Mouse (Mus musculus) neural tube, embryonic 13.5 days (tissue): Measurements from ENCODE around the gene Fads1. TPM values are rescaled to one million over a fixed set of nuclear protein-coding genes. Genes with fewer than 3 reads are reported as not detected.
"Not testable (repeated sequence)": the region's sequence is repeated elsewhere in the genome, so short reads cannot be mapped to it uniquely, and the experiment has no call there.

ENCODE experiments used
- ATAC-seq: fragments of 200-750 bp; cut with Nextera tagmentation; 2 replicates; pipeline ENCODE4 v1.8.0; 2017; ENCODE audit warnings: low read depth, mild to moderate bottlenecking, moderate TSS enrichment, moderate library complexity
- H3K27ac ChIP-seq: fragments of 300-500 bp; sonication (generic); replicated peaks from 2 replicates; pipeline ENCODE4 v1.5.1; 2015; ENCODE audit warnings: moderate library complexity, mild to moderate bottlenecking, inconsistent platforms
- H3K27me3 ChIP-seq: fragments of 300-500 bp; sonication (generic); 2 replicates; pipeline ENCODE4 v1.6.1; 2015; ENCODE audit warnings: mild to moderate bottlenecking, inconsistent platforms
- H3K36me3 ChIP-seq: fragments of 300-500 bp; sonication (generic); 2 replicates; pipeline ENCODE4 v1.6.1; 2015; ENCODE audit warnings: mild to moderate bottlenecking, inconsistent platforms
- H3K4me1 ChIP-seq: fragments of 300-500 bp; sonication (generic); replicated peaks from 2 replicates; pipeline ENCODE4 v1.6.1; 2015; ENCODE audit warnings: inconsistent platforms
- H3K4me2 ChIP-seq: fragments of 300-500 bp; sonication (generic); 2 replicates; pipeline ENCODE4 v1.6.1; 2015; ENCODE audit warnings: inconsistent platforms, mild to moderate bottlenecking, moderate library complexity
- H3K4me3 ChIP-seq: fragments of 300-500 bp; sonication (generic); 2 replicates; pipeline ENCODE4 v1.5.1; 2015; ENCODE audit warnings: mild to moderate bottlenecking, inconsistent platforms
- H3K9ac ChIP-seq: fragments of 300-500 bp; sonication (generic); 2 replicates; pipeline ENCODE4 v1.6.1; 2015; ENCODE audit warnings: moderate library complexity, mild to moderate bottlenecking, inconsistent platforms
- H3K9me3 ChIP-seq: fragments of 300-500 bp; sonication (generic); 2 replicates; pipeline ENCODE4 v1.6.1; 2016; ENCODE audit warnings: inconsistent platforms
- WGBS: fragments of 180-500 bp; shearing (Covaris S2); methylation state at CpG from one replicate; pipeline ENCODE4 v1.1.7; 2015; 5-methylcytosine and 5-hydroxymethylcytosine counted together
- polyA plus RNA-seq: library from polyadenylated mRNA; unstranded; fragments of >200 nt; fragmentation: Nextera tagmentation; extraction: Ambion mirVana; gene quantifications from 2 replicates; pipeline ENCODE4 v1.2.1, GENCODE M21; 2015

The Fads1 gene
- polyA plus RNA-seq, 1 experiment from 2014 or later = 146 TPM

DNA sequence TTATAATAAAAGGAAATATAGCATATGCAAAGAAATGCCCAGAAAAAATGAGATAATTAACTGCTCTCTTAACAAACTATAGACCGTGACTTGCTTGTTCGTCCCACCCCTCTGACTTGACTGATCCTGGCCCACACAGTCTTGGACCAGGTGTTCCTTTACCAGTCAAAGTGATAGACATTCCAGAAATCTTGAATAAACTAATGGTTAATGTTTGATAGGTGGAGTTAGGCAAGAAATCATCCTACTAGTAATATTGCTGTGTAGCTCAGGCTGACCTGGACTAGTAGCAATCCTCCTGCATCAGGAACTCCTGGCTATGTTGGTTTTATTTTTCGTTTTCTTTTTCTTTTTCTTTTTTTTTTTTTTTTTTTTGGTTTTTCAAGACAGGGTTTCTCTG is 14.2 kb upstream of the Fads1 start:
- Histone ChIP-seq H3K36me3 (no peaks in the 10 kb centered on the region), H3K9me3 (no peaks in the 10 kb centered on the region), H3K27ac (no peak overlapping the region), H3K4me2 (no peak overlapping the region), H3K4me1 (no peaks in the 10 kb centered on the region), H3K27me3 (no peaks in the 10 kb centered on the region), H3K9ac (no peak overlapping the region), H3K4me3 (no peak overlapping the region)
- no peak for ATAC-seq
- WGBS = 86% methylated on average over 3 of the region's 3 CpGs

DNA sequence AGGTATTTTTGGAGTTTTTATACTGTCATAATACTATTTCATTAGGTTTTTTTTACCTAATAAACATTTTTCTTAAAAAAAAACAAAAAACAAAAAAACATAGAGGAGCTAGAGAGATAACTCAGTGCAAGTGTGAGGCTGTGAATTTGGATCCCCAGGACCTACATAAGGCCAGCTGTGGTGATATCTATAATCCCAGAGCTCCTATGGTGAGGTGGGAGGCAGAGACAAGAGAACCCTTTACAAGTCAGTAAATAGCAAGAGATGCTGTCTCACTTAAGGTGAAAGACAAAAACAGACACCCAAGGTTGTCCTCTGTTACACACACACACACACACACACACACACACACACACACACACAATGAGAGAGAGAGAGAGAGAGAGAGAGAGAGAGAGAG is 13.5 kb upstream of the Fads1 start:
- no peak for ATAC-seq
- no peak overlapping the region for H3K4me3 ChIP-seq
- H3K27me3 ChIP-seq = no peaks in the 10 kb centered on the region
- no peak overlapping the region for H3K9ac ChIP-seq
- H3K9me3 ChIP-seq = no peaks in the 10 kb centered on the region
- no peak overlapping the region for H3K27ac ChIP-seq
- no peak overlapping the region for H3K4me2 ChIP-seq
- H3K4me1 ChIP-seq = no peaks in the 10 kb centered on the region
- H3K36me3 ChIP-seq = no peaks in the 10 kb centered on the region

DNA sequence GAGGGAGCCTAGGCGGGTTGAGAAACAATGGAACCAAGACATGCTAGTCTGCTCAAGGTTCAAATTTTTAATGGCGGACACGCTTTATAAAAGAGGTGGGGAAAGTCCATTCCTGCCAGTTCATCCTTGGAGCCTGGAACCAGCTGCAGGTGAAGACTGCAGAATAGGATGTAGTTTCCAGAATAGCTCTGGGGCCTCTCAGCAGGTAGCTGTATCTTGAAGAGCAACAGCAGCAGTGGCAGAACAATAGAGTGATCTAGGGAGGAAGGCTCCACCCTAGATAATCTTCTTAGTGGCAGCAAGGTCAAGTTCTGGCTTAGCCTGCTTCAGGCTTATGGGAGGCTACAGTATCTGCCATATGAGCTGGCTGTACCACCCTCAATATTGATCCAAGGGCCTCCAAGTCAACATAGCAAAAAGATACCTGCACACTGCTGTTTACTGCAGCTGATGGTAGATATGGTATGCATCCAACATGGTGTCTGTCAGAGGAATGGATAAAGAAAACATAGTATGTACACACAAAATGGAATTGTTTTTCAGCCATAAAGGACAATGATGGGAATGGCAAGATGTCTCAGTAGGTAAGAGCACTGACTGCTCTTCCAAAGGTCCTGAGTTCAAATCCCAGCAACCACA is 12.9 kb upstream of the Fads1 start:
- WGBS = 86% methylated on average over 3 of the region's 3 CpGs

DNA sequence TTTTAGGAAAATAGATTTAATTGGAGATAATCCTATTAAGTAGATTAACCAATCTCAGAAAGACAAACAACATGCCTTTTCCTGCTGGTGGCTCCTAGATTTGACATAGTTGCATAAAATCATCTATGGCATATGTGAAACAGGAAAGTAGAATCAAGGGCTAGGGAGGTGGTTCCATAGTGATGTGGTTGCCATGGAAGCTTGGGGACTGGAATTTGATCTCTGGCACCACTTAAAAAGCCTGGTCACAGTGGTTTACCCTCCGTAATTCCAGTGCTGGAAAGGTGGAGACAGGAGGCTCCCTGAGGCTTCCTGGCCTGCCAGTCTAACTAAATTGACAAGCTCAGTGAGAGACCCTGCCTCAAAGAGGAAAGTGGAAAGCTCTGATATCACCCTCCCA is 12.2 kb upstream of the Fads1 start:
- ATAC-seq = no peak
- H3K4me2 ChIP-seq = no peak overlapping the region
- 13% methylated on average over 1 of the region's 1 CpGs for WGBS

More for the DNA sequence above, 12.9 kb upstream of the Fads1 start:
- not testable (repeated sequence) for H3K27me3 ChIP-seq, H3K4me2 ChIP-seq, H3K9me3 ChIP-seq, H3K27ac ChIP-seq, H3K36me3 ChIP-seq, H3K4me1 ChIP-seq, ATAC-seq, H3K4me3 ChIP-seq, H3K9ac ChIP-seq

DNA sequence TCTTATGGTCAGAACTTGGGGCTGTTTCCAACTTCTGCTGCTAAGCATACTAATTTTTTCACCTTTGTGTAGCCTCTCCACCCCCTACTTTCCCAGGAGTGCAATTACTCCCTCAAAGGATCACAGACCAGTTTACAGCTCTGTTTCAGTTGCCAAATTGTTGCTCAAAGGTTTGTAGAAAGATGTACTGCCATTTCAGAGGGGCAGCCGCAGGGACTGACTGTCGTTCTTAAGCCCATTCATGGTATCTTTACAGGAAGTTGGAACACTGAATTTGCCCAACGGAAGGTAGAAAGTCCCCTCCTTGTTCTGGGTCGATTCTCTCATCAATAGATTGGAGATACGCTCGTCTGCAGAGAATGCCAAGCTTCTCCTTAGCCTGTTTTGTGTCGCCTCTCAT is 11.3 kb upstream of the Fads1 start:
- Histone ChIP-seq H3K4me1 (no peaks in the 10 kb centered on the region), H3K36me3 (no peaks in the 10 kb centered on the region), H3K9ac (no peak overlapping the region), H3K4me3 (no peak overlapping the region), H3K27me3 (no peaks in the 10 kb centered on the region), H3K9me3 (no peaks in the 10 kb centered on the region), H3K27ac (no peak overlapping the region), H3K4me2 (no peak overlapping the region)
- 65% methylated on average over 7 of the region's 7 CpGs for WGBS
- ATAC-seq = no peak

More for the DNA sequence above, 12.2 kb upstream of the Fads1 start:
- Histone ChIP-seq H3K4me1 (no peaks in the 10 kb centered on the region), H3K27me3 (no peaks in the 10 kb centered on the region), H3K36me3 (no peaks in the 10 kb centered on the region), H3K9ac (no peak overlapping the region), H3K4me3 (no peak overlapping the region), H3K27ac (no peak overlapping the region), H3K9me3 (no peaks in the 10 kb centered on the region)

DNA sequence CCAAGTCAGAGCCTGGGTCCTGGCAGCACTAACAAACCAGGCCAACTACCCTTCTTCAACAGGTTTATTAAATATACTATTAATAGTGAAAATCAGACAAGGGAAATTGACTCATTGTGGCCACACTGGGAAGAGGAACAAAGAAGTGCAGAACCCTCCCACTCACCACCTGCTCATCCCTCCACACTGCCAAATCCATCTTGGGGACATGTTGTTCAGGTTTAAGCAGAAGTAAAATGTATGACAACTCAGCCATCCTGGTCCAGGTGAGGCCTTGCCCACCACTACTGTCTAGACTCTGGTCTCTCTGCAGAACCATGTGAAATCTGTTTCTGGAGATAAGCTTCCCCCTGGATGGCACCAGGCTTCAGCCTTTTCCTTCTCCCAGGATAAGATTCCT is 10.8 kb upstream of the Fads1 start:
- no peaks in the 10 kb centered on the region for H3K36me3 ChIP-seq
- ATAC-seq = no peak
- no peak overlapping the region for H3K4me2 ChIP-seq
- H3K4me3 ChIP-seq = no peak overlapping the region
- no peak overlapping the region for H3K9ac ChIP-seq
- H3K4me1 ChIP-seq = no peaks in the 10 kb centered on the region
- no peaks in the 10 kb centered on the region for H3K27me3 ChIP-seq
- H3K9me3 ChIP-seq = no peaks in the 10 kb centered on the region
- H3K27ac ChIP-seq = no peak overlapping the region

DNA sequence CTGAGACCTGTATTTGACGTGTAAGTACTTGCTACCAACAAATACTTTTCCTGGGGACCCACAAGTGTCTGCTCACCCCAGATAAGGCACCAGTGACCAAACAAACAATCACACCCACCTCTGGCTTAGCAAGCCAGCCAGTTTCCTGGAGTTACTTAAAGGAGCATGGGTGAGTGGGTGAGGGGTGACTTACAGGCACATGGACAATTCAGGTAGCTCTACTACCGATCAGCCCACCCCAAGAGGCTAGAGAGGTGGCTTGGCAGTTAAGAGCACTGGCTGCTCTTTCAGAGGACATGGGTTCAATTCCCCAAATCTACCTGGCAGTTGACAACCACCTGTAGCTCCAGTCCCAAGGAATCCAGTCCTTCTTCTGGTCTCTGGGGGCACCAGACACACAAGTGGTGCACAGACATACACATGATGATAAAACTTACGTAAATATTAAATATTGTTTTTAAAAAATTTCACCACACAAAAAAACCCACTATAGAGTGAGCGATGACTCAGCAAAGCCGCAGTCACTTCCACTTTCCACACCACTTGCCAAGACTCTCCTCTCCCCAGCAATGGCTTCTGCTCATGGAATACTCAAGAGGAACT is 9.5 kb upstream of the Fads1 start:
- Histone ChIP-seq H3K4me2 (no peak overlapping the region), H3K27me3 (no peaks in the 10 kb centered on the region), H3K4me3 (no peak overlapping the region), H3K4me1 (no peaks in the 10 kb centered on the region), H3K9me3 (no peaks in the 10 kb centered on the region), H3K27ac (no peak overlapping the region), H3K9ac (no peak overlapping the region), H3K36me3 (no peaks in the 10 kb centered on the region)
- ATAC-seq = no peak
- WGBS = 90% methylated on average over 5 of the region's 5 CpGs

DNA sequence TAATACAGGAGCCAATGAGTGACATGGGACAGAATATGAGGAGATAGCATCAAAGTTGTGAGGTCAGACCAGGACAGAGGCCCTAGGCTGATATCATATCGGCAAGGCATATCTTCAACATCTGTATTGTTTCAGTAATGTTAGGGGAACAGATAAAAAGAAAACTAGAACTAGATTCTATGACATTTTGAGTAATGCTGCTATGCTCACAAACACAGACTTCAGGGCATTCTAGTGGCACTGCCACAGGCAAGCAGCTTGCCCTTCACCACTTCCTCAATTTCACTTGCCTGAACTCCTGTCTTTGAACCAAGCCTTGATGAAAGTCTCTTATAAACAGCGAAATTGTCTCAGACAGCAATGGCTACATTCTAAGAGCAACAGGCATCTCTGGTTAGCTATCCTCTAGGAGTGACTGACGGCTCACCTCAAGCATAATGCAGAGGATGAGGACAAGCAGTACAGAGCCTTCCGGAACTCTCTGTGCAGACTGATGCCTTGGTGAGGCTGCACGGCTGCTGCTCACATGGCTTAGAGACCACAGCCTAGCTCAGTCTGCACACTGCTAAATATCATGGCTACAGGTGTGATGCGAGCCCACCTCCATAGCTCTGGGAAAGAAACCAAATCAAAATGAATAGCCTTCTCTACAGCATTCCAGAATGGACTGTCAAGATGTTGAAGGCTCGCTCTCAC is 8.7 kb upstream of the Fads1 start:
- H3K9ac ChIP-seq = no peak overlapping the region
- no peak overlapping the region for H3K4me2 ChIP-seq
- H3K4me3 ChIP-seq = no peak overlapping the region
- H3K4me1 ChIP-seq = no peaks in the 10 kb centered on the region
- H3K27ac ChIP-seq = no peak overlapping the region
- no peak for ATAC-seq
- no peaks in the 10 kb centered on the region for H3K27me3 ChIP-seq
- H3K36me3 ChIP-seq = no peaks in the 10 kb centered on the region
- 91% methylated on average over 7 of the region's 7 CpGs for WGBS
- no peaks in the 10 kb centered on the region for H3K9me3 ChIP-seq

DNA sequence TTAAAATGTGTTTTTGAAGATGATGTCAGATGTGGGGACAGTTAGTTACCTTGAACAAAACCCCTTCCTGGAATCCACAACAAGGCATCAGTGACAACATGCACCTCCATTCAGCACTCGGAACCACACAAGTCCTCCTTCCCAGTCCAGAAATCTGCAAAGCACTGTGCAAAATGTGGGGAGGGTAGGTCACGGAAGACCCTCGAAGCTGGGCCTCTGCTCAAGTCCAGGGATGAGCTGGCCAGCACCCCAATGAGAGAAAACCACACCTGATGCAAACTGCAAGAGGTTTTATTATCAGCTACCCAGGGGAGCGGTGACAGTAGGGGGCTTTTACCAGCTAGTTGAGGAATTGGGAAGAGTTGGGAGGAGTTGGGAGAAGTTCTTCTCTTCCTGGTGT is 7.7 kb upstream of the Fads1 start:
- no peak overlapping the region for H3K4me3 ChIP-seq
- H3K4me1 ChIP-seq = no peaks in the 10 kb centered on the region
- H3K36me3 ChIP-seq = no peaks in the 10 kb centered on the region
- no peak for ATAC-seq
- no peaks in the 10 kb centered on the region for H3K27me3 ChIP-seq
- no peak overlapping the region for H3K27ac ChIP-seq
- H3K9ac ChIP-seq = no peak overlapping the region
- no peaks in the 10 kb centered on the region for H3K9me3 ChIP-seq
- 78% methylated on average over 4 of the region's 4 CpGs for WGBS
- H3K4me2 ChIP-seq = no peak overlapping the region

DNA sequence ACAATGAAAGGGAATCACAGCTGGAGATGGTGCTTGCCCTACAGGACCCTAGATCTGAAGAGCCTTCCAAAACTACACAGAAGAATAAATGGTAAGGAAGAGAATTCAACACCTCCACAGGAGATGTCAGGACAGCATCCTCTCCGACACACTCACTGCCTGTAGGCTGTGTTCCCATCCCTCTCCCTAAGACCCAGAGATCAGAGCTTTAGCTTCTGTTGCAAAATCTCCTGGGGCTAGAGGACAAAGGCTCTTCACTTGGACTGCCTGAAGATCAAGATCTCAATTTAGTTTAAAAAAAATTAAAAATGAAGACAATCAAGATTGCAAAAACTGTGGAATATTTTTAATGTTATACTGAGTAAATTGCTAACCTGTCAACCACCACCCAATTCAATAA is 6.2 kb upstream of the Fads1 start:
- H3K36me3 ChIP-seq = no peaks in the 10 kb centered on the region
- 67% methylated on average over 1 of the region's 1 CpGs for WGBS
- no peaks in the 10 kb centered on the region for H3K27me3 ChIP-seq

DNA sequence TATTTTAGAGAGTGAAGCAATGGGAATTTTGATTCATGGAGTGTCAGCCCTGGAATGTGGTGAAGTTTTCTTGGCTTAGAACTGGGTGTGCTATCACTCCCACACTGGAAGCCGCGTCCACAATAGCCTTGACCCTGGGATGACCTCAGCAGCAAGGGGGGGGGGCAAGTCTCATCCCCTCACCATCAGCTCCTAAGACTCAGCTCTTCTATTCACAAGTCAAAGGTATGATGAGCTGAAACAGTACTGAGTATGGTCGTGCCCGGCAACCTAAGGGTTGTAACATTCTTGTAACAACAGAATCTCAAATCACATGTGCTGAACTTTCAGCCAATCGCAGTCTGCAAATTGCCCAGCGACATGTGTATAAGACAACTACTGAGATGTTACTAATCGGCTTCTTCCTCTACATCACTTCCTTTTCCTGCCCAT is 5.7 kb upstream of the Fads1 start:
- no peaks in the 10 kb centered on the region for H3K36me3 ChIP-seq
- 58% methylated on average over 7 of the region's 7 CpGs for WGBS
- no peak overlapping the region for H3K4me3 ChIP-seq
- no peak overlapping the region for H3K4me2 ChIP-seq
- H3K27ac ChIP-seq = no peak overlapping the region
- no peaks in the 10 kb centered on the region for H3K27me3 ChIP-seq
- no peaks in the 10 kb centered on the region for H3K9me3 ChIP-seq
- H3K4me1 ChIP-seq = 0 out of 2 replicates have a peak, but pooled peaks cover 3% of the 10 kb centered on the region
- H3K9ac ChIP-seq = no peak overlapping the region
- no peak for ATAC-seq

More for the DNA sequence above, 6.2 kb upstream of the Fads1 start:
- Histone ChIP-seq H3K27ac (no peak overlapping the region), H3K9me3 (no peaks in the 10 kb centered on the region), H3K9ac (no peak overlapping the region), H3K4me2 (no peak overlapping the region), H3K4me3 (no peak overlapping the region), H3K4me1 (no peaks in the 10 kb centered on the region)
- no peak for ATAC-seq

DNA sequence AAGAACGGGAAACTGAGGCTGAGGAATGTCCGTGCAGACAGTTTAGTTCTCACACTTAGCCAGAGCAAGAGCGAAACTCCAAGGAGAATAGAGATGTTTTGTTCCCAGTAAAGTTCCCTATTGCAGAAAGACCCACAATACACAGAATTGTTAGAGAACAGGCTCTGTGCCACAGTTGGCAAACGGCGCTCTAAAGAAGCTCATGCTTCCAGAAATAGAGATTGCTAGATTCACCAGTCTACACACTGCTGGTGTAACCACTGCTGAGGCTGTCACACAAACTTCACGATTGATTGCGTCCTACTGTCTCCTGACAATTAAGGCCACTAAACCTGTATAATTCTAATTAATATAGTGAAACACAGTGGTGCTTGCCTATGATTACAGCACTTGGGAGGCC is 1.5 kb upstream of the Fads1 start:
- Histone ChIP-seq H3K4me2 (no peak overlapping the region), H3K27ac (no peak overlapping the region), H3K36me3 (peaks cover 14% of the 10 kb centered on the region), H3K9me3 (no peaks in the 10 kb centered on the region), H3K9ac (no peak overlapping the region), H3K4me3 (no peak overlapping the region), H3K27me3 (no peaks in the 10 kb centered on the region), H3K4me1 (peaks cover 32% of the 10 kb centered on the region)
- no peak for ATAC-seq
- WGBS = 88% methylated on average over 7 of the region's 7 CpGs
